Mouse (Mus musculus): ENCODE results near the gene Zbtb12.

The Zbtb12 gene

DNA sequence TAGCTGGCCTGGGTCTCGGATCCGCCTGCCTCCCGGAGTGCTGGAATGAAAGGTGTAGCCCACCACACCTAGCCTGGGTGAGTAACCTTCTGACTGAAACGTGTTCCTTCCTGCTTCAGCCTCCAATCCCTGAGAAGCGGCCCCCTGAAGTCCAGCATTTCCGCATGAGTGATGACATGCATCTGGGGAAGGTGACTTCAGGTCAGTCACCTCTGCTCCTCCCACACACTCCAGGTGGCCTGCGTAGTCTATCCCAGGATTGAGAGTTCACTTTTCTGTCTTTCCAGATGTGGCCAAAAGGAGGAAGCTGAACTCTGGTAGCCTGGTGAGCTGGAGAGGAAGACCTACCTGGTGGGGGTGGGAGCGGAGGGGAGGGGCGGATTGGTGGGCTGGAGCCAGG, 23.6 kb downstream of the Zbtb12 start:
- no peak for DNase-seq (ENCODE audit: low spot score)

- no peak for DNase-seq (ENCODE audit: low spot score)
These were observed 31.7 kb downstream of the Zbtb12 start for GRCm38 (mm10) chr17:34910982-34911381.

GRCm38 (mm10) chr17:34911945-34912351, 32.7 kb downstream of the Zbtb12 start:
- peak; percentile 59 for DNase-seq (ENCODE audit: low spot score)

DNA sequence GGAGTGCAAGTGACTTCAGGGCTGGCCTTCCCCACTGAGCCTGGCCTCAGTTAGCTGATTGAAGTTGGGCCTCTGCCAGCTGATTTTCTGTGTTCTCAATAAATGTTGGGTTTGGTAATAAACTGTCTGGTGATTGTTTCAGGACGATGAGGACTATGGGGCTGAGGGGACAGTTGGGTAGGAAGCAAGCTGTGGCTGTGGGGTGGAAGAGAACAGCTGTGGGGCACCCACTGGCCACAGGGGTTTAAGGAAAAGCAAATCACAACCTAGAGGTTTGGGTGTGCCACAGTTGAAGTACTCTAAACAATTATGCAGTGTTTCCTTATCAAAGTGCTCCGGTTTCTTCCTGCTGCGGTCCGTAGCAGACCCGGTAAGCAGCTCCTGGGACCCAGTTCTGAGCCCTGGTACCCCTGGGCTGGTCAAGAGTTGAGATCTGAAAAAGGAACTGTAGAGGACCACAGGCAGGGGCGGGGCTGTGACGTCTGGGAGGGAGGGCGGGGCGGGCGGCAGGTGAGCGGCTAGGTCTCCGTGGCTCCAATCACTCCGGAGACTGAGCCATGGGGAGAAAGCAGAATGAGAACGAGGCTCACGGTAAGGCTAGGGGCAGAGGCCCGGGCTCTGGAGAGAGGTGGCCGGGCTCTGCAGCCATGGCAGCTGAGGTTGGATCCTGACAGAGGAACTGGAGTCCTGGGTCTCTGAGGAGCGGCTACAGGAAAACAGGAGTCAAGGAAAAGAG, 34.8 kb downstream of the Zbtb12 start, which contains the start of gene Slc44a4:
Gene Slc44a4, plus strand, starts transcription at position 537 of the 736 bp plus-strand sequence.
- DNase-seq (ENCODE audit: low spot score): no peak

- no peak for DNase-seq (ENCODE audit: low spot score)
These were observed 36.1 kb downstream of the Zbtb12 start for GRCm38 (mm10) chr17:34915410-34915831.

DNA sequence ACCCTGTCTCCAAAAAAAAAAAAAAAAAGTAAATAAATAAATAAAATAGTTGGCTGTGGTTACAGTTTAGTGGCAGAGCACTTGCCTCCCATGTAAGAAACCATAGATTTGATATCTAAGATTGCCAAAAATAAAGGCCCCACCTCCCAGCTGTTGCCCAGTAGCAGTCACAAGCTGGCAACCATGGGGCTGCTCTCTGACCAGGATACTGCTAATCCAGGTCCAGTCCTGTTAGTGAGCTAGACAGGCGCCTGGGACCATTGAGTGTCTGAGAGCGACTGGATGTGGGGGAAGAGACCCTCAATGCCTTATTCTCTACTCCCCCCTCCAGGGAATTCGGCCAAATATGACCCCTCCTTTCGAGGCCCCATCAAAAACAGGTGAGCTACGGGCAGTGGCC, 37.0 kb downstream of the Zbtb12 start:
- DNase-seq (ENCODE audit: low spot score): peak; percentile 79

- no peak for DNase-seq (ENCODE audit: low spot score)
These were observed 37.9 kb downstream of the Zbtb12 start for GRCm38 (mm10) chr17:34917188-34917587.

GRCm38 (mm10) chr17:34922939-34923338, 43.7 kb downstream of the Zbtb12 start:
- DNase-seq (ENCODE audit: low spot score): no peak

GRCm38 (mm10) chr17:34924258-34924657, 45.0 kb downstream of the Zbtb12 start:
- no peak for DNase-seq (ENCODE audit: low spot score)

DNA sequence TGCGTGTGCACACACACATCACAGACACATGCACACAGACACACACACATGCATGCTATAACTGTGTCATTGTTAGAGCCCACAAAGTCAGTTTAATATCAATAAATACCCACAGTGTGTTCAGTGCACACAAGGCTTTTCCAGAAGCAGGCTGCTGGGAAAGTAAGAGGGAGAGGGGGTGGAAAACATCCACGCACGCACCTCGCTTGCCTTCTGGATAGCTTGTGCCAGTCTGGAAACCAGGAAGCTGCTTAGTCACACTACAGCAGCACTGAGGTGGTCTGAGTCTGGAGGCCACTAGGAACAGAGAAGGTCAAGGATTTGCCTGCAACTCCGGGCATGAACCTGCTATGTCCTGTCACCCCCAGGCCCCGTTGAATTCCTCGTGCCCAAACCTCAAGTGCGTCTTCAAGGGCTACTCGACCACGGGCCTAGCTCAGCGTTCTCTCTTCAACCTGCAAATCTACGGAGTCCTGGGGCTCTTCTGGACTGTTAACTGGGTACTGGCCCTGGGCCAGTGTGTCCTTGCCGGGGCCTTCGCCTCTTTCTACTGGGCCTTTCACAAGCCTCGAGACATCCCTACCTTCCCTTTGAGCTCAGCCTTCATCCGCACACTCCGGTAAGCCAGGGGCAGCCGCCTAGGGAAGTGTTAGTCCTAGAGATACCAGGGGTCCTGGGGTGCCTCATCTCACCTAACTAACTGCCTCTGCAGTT, 48.2 kb downstream of the Zbtb12 start:
- DNase-seq (ENCODE audit: low spot score): no peak

GRCm38 (mm10) chr17:34928841-34929240, 49.6 kb downstream of the Zbtb12 start:
- no peak for DNase-seq (ENCODE audit: low spot score)

- peak; percentile 100 for DNase-seq (ENCODE audit: low spot score)
These were observed 51.9 kb downstream of the Zbtb12 start, which contains the start of gene Neu1 for GRCm38 (mm10) chr17:34931061-34931734. Gene Neu1, plus strand, starts transcription at chr17:34931253.

GRCm38 (mm10) chr17:34931735-34932098, 52.4 kb downstream of the Zbtb12 start:
- no peak for DNase-seq (ENCODE audit: low spot score)

- no peak for DNase-seq (ENCODE audit: low spot score)
These were observed 53.0 kb downstream of the Zbtb12 start for GRCm38 (mm10) chr17:34932287-34932686.

DNA sequence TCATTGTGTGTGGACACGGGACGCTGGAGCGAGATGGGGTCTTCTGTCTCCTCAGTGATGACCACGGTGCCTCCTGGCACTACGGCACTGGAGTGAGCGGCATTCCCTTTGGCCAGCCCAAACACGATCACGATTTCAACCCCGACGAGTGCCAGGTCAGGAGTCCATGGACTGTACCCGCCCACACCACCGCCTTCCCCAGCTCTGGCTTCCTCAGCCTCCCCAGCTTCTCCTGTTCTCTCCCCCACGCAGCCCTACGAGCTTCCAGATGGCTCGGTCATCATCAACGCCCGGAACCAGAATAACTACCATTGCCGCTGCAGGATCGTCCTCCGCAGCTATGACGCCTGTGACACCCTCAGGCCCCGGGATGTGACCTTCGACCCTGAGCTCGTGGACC, 54.7 kb downstream of the Zbtb12 start:
- DNase-seq (ENCODE audit: low spot score): no peak

DNA sequence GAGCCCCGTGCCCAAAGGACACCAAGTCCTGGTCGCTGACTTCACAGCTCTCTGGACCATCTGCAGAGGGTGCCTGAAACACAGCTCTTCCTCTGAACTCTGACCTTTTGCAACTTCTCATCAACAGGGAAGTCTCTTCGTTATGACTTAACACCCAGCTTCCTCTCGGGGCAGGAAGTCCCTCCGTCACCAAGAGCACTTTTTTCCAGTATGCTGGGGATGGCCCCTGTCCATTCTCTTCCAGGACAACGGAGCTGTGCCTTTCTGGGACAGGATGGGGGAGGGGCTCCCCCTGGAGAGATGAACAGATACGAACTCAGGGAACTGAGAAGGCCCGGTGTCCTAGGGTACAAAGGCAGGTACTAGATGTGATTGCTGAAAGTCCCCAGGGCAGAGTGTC, 55.5 kb downstream of the Zbtb12 start:
- DNase-seq (ENCODE audit: low spot score): no peak

DNA sequence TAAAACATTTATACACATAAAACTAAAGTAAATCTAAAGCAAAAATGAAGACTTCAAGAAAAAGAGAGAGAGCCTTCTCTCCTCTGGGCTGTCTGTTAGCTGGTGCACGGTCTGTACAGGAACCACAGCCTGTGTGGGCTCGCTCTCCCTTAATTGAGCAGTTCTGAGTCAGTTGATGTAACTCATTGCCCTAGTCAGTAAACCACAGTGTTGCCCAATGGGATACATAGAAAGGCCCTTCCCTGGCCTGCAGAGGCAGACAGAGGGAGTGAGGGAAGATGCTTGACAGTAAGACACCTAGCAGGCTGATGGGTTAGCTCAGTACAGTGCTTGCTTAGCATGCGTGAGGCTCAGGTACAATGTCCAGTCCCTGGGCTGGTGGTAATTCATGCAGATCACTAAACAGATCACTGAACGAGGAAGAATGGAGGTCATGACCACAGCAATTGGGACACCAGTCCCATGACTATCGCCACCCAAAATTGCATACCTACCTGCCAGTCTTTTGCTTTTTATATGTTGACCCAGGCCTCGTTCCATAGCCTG, 58.8 kb downstream of the Zbtb12 start:
- no peak for DNase-seq (ENCODE audit: low spot score)

GRCm38 (mm10) chr17:34941344-34942041, 62.2 kb downstream of the Zbtb12 start:
- DNase-seq (ENCODE audit: low spot score): no peak

DNA sequence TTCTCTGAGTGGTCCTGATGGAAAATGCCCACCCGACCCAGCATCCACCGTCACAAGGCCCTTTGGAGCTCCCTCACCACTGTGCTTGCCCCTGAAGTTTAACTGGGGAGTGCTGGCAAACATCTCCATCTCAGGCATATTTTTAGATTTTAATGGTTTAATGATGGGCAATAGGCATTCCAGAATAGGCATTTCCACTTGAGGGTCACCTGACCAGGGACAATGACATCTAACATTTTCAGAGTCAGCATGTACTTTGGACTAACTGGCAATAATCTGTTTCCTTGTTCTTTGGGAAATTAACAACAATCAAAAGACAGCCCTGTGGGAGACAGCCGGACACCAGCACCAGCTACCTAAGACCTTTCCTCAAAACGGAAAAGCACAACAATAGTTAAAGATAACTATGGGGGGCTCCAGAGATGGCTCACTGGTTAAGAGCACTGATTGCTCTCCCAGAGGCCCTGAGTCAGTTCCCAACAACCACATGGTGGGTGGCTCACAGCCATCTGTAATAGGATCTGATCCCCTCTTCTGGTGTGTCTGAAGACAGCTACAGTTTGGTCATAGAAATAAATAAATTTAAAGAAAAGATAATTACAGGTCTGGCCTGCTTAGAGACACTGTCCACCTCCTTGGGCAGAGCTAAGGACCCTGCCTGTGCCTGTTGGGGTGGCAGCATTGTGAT, 64.0 kb downstream of the Zbtb12 start:
- no peak for DNase-seq (ENCODE audit: low spot score)

DNA sequence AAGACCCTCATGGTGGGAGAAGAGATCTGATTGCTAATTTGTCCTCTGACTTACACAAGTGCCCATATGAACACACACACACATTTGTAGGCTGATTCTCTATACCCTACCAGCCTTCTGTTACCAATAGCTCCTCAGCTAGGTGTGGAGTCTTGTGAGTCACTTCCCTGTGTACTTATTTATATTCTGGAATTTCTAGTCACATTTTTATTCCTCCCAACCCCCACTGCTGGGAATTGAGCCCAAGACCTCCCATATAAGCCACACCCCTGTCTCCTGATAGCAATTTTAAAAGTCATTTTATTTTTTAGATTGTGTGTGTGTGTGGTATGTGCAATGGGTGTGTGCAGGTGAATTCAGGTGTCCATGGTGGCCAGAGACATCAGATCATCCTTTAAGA, 65.1 kb downstream of the Zbtb12 start:
- no peak for DNase-seq (ENCODE audit: low spot score)
